Mouse (Mus musculus): ENCODE data around the gene Vstm2l.
A peak's percentile ranks its signal among the peaks of the same experiment; 100 is the strongest.

DNA sequence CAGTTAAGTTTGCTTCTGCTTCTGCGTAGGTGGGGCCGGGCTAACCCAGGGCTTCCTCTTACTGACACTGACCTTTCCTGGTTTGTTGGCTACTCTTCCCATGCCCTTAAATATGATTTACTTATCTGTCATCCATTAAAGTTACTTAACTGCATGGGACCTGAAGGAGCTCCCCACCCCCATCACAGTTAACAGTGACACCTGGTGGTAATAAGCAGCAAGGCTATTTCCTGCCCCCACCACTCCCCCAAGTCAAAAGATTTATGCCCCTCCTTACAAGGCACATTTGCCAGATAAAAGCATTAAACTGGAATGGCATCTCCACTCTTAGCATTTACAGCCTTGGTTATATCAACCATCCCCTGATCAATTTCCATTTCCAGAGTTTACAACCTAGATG, 75.5 kb downstream of the Vstm2l start:
- peak; percentile 76 for TF ChIP-seq CTCF (IDR thresholded peaks at IDR 0.05; ENCODE audit: low read depth)
- no peak for TF ChIP-seq EP300 (optimal IDR thresholded peaks at IDR 0.05)
